Mouse (Mus musculus): ENCODE measurements around the gene Acss1.

- TF ChIP-seq CTCF (IDR thresholded peaks at IDR 0.05; ENCODE audit: low read depth, low read length): no peak
- TF ChIP-seq GATA1 (IDR thresholded peaks at IDR 0.05; ENCODE audit: borderline replicate concordance, low read length): no peak
These were observed 19.7 kb upstream of the Acss1 start for GRCm38 (mm10) chr2:150687871-150688540.
